Mouse (Mus musculus) megakaryocyte, embryonic 14.5 days (primary cell): Measurements from ENCODE around the gene Rcbtb2. TPM values are rescaled to one million over a fixed set of nuclear protein-coding genes. Genes with fewer than 3 reads are reported as not detected.

ENCODE experiments used
- H3K27me3 ChIP-seq: replicated peaks from 2 replicates; pipeline ENCODE3; 2012; ENCODE audit warnings: inconsistent platforms
- H3K36me3 ChIP-seq: replicated peaks from 2 replicates; pipeline ENCODE3; 2012; ENCODE audit warnings: low read length, inconsistent platforms, mixed read lengths
- H3K4me1 ChIP-seq: 2 replicates; pipeline ENCODE4 v1.6.1; 2012; ENCODE audit warnings: inconsistent platforms
- H3K4me3 ChIP-seq: replicated peaks from 2 replicates; pipeline ENCODE3; 2012; ENCODE audit warnings: moderate library complexity, mild to moderate bottlenecking, inconsistent platforms
- H3K9me3 ChIP-seq: 2 replicates; pipeline ENCODE4 v1.6.1; 2012; ENCODE audit warnings: inconsistent platforms
- FLI1 ChIP-seq: IDR thresholded peaks from 2 replicates; pipeline ENCODE4 v1.6.1; 2012; ENCODE audit warnings: low read length, inconsistent platforms, mixed read lengths
- GATA1 ChIP-seq: IDR thresholded peaks from 3 replicates; pipeline ENCODE4 v1.6.1; 2012; ENCODE audit warnings: mixed read lengths, low read length, inconsistent platforms, borderline replicate concordance
- polyA plus RNA-seq: library from polyadenylated mRNA; stranded (reverse); fragments of >175 nt; gene quantifications from 2 replicates; pipeline ENCODE4 v1.2.3, GENCODE M21; 2012; ENCODE audit warnings: low replicate concordance; ENCODE audit not compliant: insufficient read depth

The Rcbtb2 gene
- polyA plus RNA-seq, 1 experiment, result 27.1 TPM

DNA sequence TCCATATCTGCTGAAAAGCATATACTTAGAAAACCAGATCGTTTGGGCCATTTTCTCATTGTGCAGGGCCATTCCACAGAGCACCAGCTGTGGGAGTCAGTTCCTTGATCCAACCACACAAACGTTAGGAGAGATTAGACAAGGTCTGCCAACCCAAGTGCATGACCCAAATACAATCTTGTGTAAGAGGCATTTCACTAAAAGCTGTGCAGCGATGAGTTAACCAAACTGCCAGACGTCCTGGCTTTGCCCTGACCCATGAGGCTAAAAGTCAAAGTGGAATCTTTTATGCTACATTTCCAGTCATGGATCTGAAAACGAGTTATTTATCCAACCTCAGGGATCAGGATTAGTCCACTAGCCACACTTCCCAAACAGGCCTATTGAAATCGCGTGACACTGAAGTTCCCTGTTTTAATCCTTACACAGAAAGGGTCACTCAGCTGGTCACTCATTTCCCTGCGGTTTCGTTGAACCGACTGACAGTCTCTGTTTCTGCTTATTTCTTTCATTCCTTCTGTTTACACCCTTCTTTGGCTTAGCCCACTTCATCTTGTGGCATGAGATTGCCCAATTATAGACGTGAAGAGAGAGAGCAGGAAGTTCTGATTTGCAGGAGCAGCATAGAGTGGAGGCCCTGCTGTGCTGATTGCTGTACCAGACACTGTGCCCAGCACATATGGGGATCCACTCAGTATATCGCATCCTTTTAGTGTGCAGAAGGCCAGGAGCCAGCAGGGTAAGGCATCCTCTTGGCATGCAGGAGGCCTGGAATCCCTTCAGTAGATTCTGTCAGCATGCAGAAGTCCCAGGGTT, 49.6 kb downstream of the Rcbtb2 start:
- Histone ChIP-seq H3K36me3 (peaks cover 87% of the 10 kb centered on the region), H3K9me3 (no peaks in the 10 kb centered on the region), H3K27me3 (no peaks in the 10 kb centered on the region), H3K4me1 (peaks cover 95% of the 10 kb centered on the region), H3K4me3 (peak overlapping the region; percentile 74)
- TF ChIP-seq FLI1 (no peak), GATA1 (no peak)

DNA sequence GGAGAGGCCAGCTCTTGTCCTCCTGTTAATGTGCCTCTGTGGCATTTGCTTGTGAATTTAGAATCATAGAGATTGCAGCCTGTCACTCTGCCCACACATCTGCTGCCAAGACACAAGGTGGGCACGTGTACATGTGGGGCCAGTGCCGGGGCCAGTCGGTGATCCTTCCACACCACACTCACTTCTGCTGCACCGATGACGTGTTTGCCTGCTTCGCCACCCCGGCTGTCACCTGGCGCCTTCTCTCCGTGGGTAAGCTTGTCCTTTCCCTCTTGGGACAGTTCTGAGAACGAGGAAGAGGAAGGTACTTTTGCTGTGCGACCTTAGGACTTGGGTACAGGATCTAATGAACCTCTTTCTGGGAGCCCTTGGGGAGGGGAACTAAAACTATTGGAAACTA, 50.8 kb downstream of the Rcbtb2 start:
- Histone ChIP-seq H3K4me3 (peak overlapping the region; percentile 68), H3K36me3 (peaks cover 87% of the 10 kb centered on the region)
- TF ChIP-seq FLI1, result no peak
- TF ChIP-seq GATA1, result no peak

DNA sequence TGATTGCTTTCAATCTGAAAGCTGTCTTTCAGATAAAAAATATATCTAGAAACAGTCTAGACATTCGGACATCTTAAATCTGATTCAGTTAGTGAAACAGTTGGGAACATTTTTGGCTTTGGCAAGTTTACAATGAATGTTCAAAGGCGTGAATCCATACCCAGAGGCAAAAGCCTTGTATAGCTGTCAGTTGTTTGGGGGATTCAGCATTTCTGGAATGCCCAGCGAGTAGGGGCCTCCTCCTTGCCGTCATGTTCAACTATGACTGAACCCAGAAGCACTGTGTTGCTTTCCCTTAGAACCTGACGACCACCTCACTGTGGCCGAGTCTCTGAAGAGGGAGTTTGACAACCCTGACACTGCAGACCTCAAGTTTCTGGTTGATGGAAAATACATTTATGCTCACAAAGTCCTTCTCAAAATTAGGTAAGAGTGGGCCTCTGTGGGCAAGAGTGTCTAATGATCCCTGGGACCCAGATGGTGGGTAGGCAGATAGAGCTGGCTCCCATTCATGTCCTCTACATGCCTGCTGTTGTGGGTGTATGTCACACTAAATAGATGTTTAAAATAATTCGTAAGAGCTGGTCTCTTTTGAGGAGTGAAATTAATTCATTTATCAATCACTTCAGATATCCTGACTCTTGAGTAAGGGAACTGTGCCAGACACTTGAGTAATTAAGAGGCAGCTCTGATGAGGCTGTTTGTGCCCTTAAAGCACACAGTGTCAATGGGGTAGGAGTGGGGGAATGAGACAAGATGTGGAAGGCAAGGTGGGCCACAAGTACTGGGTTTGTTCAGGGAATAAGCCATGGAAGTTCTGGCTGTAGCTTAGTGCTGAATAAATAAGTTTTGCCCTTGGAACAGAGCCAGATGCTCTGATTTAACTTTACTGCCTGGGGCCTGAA, 51.5 kb downstream of the Rcbtb2 start:
- peak overlapping the region; percentile 29 for H3K4me3 ChIP-seq
- H3K27me3 ChIP-seq, result no peaks in the 10 kb centered on the region
- no peak for TF ChIP-seq FLI1
- TF ChIP-seq GATA1, result no peak
- H3K4me1 ChIP-seq, result peaks cover 100% of the 10 kb centered on the region
- no peaks in the 10 kb centered on the region for H3K9me3 ChIP-seq
- peaks cover 87% of the 10 kb centered on the region for H3K36me3 ChIP-seq

More for the DNA sequence above, 50.8 kb downstream of the Rcbtb2 start:
- Histone ChIP-seq H3K4me1 (peaks cover 97% of the 10 kb centered on the region), H3K27me3 (no peaks in the 10 kb centered on the region), H3K9me3 (no peaks in the 10 kb centered on the region)

DNA sequence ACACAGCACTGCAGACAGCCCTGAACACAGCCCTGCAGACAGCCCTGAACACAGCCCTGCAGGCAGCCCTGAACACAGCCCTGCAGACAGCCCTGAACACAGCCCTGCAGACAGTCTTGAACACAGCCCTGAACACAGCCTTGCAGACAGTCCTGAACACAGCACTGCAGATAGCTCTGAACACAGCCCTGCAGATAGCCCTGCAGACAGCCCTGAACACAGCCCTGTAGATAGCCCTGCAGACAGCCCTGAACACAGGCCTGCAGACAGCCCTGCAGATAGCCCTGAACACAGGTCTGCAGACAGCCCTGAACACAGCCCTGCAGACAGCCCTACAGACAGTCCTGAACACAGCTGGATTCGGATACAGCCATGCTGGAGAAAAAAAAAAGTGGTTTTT, 52.2 kb downstream of the Rcbtb2 start:
- peaks cover 84% of the 10 kb centered on the region for H3K36me3 ChIP-seq
- H3K4me3 ChIP-seq, result peak overlapping the region; percentile 74
- H3K9me3 ChIP-seq, result no peaks in the 10 kb centered on the region
- TF ChIP-seq GATA1, result no peak
- TF ChIP-seq FLI1, result no peak
- peaks cover 100% of the 10 kb centered on the region for H3K4me1 ChIP-seq
- no peaks in the 10 kb centered on the region for H3K27me3 ChIP-seq

DNA sequence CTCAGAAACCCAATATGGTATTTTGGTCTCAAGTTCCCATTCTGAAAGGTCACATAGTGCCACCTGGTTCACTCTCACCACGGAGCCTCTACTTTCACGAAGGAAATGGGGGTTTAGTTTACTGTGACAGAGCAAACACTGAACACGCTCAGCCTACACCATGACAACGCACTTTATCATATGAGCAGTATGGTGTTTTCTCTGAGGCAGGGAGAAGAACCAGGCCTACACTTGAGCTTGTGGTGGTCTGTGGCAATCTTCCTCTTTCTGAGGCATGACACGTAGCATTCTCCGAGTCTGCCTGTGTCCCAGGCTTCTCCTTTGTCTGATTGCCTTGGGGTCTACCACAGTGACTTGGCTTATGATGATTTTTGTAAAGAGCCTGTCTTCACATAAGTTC, 53.0 kb downstream of the Rcbtb2 start:
- TF ChIP-seq GATA1, result 0 out of 3 replicates have a peak, but pooled peaks have one; percentile 70
- TF ChIP-seq FLI1, result no peak
- peaks cover 100% of the 10 kb centered on the region for H3K4me1 ChIP-seq
- peak overlapping the region; percentile 55 for H3K4me3 ChIP-seq

DNA sequence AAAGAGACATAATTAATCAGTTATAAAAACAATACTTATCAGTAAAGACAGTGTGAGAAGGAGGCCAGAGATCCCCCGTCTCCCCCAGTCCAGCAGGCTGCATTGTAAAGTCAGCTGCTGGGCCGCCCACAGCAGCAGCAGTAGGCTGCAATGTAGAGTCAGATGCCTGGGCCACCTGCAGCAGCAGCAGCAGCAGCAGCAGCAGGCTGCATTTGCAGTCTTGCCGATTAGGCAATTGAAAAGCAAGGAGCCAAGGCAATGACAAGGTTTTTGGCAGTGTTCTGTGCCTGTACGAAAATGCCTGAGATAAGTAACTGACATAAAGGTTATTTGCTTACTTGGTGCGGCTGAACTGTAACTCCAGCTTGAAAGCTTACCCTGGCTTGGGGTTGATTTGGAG, 53.4 kb downstream of the Rcbtb2 start:
- Histone ChIP-seq H3K36me3 (peaks cover 83% of the 10 kb centered on the region), H3K9me3 (no peaks in the 10 kb centered on the region), H3K4me3 (no peak overlapping the region), H3K27me3 (no peaks in the 10 kb centered on the region), H3K4me1 (peaks cover 100% of the 10 kb centered on the region)
- TF ChIP-seq FLI1 (no peak), GATA1 (no peak)

More for the DNA sequence above, 53.0 kb downstream of the Rcbtb2 start:
- Histone ChIP-seq H3K36me3 (peaks cover 84% of the 10 kb centered on the region), H3K27me3 (no peaks in the 10 kb centered on the region), H3K9me3 (no peaks in the 10 kb centered on the region)

DNA sequence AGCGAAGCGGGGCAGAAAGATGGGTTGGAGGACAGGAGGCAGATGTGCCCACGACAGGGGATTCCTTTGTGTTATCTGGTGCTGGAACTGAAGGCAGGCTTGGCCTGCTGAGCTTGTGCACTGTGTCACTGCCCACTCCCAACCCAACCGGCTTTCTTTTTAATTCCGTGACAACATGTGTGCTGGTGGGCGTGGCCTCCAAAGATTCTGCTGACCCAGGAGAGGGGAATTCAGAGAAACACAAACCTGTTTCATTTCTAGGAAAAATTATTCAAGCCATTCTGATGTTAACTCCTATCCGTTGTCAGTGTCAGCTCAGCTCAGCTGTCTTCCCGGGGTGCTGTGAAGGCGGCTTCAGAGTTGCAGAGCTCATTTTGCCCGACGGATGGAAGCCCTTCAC, 55.1 kb downstream of the Rcbtb2 start:
- H3K4me3 ChIP-seq, result peak overlapping the region; percentile 57
- H3K27me3 ChIP-seq, result no peaks in the 10 kb centered on the region
- no peaks in the 10 kb centered on the region for H3K9me3 ChIP-seq
- peaks cover 100% of the 10 kb centered on the region for H3K4me1 ChIP-seq
- TF ChIP-seq GATA1, result no peak
- TF ChIP-seq FLI1, result no peak
- H3K36me3 ChIP-seq, result peaks cover 84% of the 10 kb centered on the region

DNA sequence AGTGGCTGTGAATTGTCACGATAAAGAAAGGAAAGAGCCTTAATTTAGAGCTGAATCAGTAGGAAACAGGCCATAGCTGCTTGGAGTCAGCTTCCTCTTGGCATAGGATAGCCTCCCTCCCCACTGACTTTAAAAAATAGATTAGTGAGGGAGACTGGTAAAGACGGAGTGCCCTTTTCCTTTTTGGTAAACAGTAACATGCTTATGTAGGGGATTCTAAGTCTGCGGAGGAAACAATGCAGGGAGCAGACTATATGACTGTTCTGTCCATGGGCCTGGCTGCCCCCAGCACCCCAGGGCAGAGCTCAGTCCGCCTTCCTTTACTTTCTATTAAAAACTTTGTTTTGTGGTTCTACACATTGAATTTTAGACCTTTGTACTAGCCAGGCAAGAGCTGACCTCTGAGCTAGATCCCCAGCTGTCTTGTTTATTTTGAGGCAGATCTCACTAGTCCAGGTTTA, 56.4 kb downstream of the Rcbtb2 start:
- TF ChIP-seq GATA1 (peak; percentile 83; the same call in 1 of the 3 replicates), FLI1 (peak; percentile 87)
- H3K4me1 ChIP-seq, result peaks cover 93% of the 10 kb centered on the region
- H3K36me3 ChIP-seq, result peaks cover 82% of the 10 kb centered on the region
- H3K9me3 ChIP-seq, result no peaks in the 10 kb centered on the region
- peak overlapping the region; percentile 69 for H3K4me3 ChIP-seq
- no peaks in the 10 kb centered on the region for H3K27me3 ChIP-seq

DNA sequence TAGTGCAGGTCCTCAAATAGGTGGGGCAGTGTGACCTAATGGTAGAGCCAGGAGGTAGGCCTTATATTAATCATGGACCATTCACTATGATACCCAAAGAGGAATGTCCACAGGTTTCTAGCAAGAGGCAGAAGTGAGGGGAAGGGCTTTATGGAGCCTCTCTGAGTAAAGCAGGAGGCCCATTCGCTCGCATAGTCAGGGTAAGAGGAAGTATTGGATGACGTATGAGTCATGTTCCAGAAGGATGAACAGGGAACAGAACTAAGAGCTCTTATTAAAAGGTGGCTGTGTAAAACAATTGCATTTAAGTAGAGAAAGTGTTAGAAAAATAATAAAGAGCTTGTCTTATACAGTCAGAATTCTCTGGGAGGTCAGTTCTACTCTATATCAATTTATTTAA, 57.8 kb downstream of the Rcbtb2 start:
- Histone ChIP-seq H3K9me3 (no peaks in the 10 kb centered on the region), H3K4me1 (peaks cover 87% of the 10 kb centered on the region), H3K27me3 (no peaks in the 10 kb centered on the region), H3K4me3 (peak overlapping the region; percentile 21), H3K36me3 (peaks cover 86% of the 10 kb centered on the region)
- TF ChIP-seq GATA1, result no peak
- no peak for TF ChIP-seq FLI1
